Mouse (Mus musculus) C2C12 (cell line): ENCODE data around the gene G0s2. TPM values are rescaled to one million over a fixed set of nuclear protein-coding genes. Genes with fewer than 3 reads are reported as not detected.
A peak's percentile ranks its signal among the peaks of the same experiment; 100 is the strongest.

ENCODE experiments used
- H3K27me3 ChIP-seq: one replicate; pipeline ENCODE4 v1.6.1; 2011; ENCODE audit not compliant: control insufficient read depth, insufficient read depth, insufficient read length
- H3K36me3 ChIP-seq: one replicate; pipeline ENCODE4 v1.6.1; 2011; ENCODE audit not compliant: control insufficient read depth, insufficient read depth
- H3K4me3 ChIP-seq: one replicate; pipeline ENCODE4 v1.5.1; 2011; ENCODE audit warnings: mild to moderate bottlenecking, control low read depth; ENCODE audit not compliant: poor library complexity, insufficient read depth, severe bottlenecking
- H3K79me2 ChIP-seq: one replicate; pipeline ENCODE4 v1.6.1; 2011; ENCODE audit not compliant: control insufficient read depth, insufficient read depth
- H3K79me3 ChIP-seq: one replicate; pipeline ENCODE4 v1.6.1; 2011; ENCODE audit warnings: low read depth, control low read depth
- H3ac ChIP-seq: one replicate; pipeline ENCODE3; 2011; ENCODE audit warnings: low read depth; ENCODE audit not compliant: control insufficient read depth, insufficient read length
- CEBPB ChIP-seq: IDR thresholded peaks from one replicate; pipeline ENCODE4 v1.6.1; 2011; ENCODE audit warnings: low read depth, mild to moderate bottlenecking, control low read depth, moderate library complexity
- CTCF ChIP-seq: IDR thresholded peaks from one replicate; pipeline ENCODE4 v1.5.1; 2011; ENCODE audit not compliant: control insufficient read depth, insufficient read depth, insufficient read length
- FOSL1 ChIP-seq: IDR thresholded peaks from one replicate; pipeline ENCODE4 v1.8.0; 2011; ENCODE audit warnings: mild to moderate bottlenecking, low read length; ENCODE audit not compliant: poor library complexity, insufficient read depth, severe bottlenecking
- MAX ChIP-seq: IDR thresholded peaks from one replicate; pipeline ENCODE4 v1.6.1; 2011; ENCODE audit warnings: mild to moderate bottlenecking, control low read depth
- MYOD1 ChIP-seq: IDR thresholded peaks from one replicate; pipeline ENCODE4 v1.6.1; 2011; ENCODE audit warnings: low read depth; ENCODE audit not compliant: control insufficient read depth, insufficient read length
- MYOG ChIP-seq: IDR thresholded peaks from one replicate; pipeline ENCODE4 v1.6.1; 2011; ENCODE audit not compliant: control insufficient read depth, insufficient read length; ENCODE audit errors: extremely low read depth
- USF1 ChIP-seq: IDR thresholded peaks from one replicate; pipeline ENCODE4 v1.6.1; 2011; ENCODE audit warnings: low read depth, mild to moderate bottlenecking, control low read depth, moderate library complexity
- long read RNA-seq, 2 experiments: library from polyadenylated mRNA; unstranded; transcript quantifications; one replicate each; pipeline ENCODE4 v2.0.0; 2019 to 2020
- polyA plus RNA-seq: library from polyadenylated mRNA; unstranded; fragments of >200 nt; fragmentation: generic; extraction: Trizol; gene quantifications from one replicate; pipeline ENCODE4 v1.2.1, GENCODE M21; 2012; ENCODE audit warnings: missing spikeins

Gene G0s2
- polyA plus RNA-seq: 66.1 TPM
- long read RNA-seq, experiment 1, transcript G0s2-201 (2 exons, 871 nt): major isoform, 42 of 46 reads
- long read RNA-seq, experiment 1, partial matches to known transcripts: 3 of 46 reads
- long read RNA-seq, experiment 1, other reads (novel, unspliced or antisense): 1 of 46 reads
- long read RNA-seq, experiment 2, transcript G0s2-201 (2 exons, 871 nt): major isoform, 17 of 18 reads
- long read RNA-seq, experiment 2, partial matches to known transcripts: 0 of 18 reads
- long read RNA-seq, experiment 2, other reads (novel, unspliced or antisense): 1 of 18 reads

- H3ac ChIP-seq: peak within 1 kb of the TSS; percentile 81
- no peaks in the 10 kb centered on the region for H3K79me2 ChIP-seq
- TF ChIP-seq USF1 (no peak), CEBPB (no peak), MYOG (no peak), CTCF (peak; percentile 53)
- H3K36me3 ChIP-seq: no peaks in the 10 kb centered on the region
- peak within 1 kb of the TSS; percentile 30 for H3K4me3 ChIP-seq
- no peaks in the 10 kb centered on the region for H3K79me3 ChIP-seq
- H3K27me3 ChIP-seq: no peaks in the 10 kb centered on the region
These were observed at the start of gene G0s2 for GRCm38 (mm10) chr1:193272916-193273601. TSS of gene G0s2 (minus strand) at chr1:193273217.

DNA sequence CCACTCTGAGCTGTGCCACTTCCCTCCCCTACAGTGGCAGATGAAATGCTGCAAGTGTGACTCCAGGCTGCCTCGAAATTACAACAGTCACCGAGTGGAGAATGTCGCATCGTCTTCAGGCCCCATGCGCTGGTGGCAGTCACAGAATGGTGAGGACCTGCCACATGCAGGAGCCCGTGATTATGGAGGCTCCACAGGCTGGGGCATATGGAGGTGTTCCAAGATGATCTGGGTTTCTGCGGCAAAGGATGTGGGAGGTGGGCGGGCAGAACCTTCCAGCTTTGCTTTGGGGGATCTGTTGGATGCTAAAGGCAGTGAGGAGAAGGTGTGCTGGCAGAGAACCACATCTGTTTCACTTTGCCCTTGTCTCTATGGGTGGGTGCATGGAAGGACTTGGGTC lies 47.4 kb upstream of the G0s2 start:
- Histone ChIP-seq H3K79me3 (no peaks in the 10 kb centered on the region), H3K79me2 (no peaks in the 10 kb centered on the region), H3K36me3 (no peaks in the 10 kb centered on the region), H3K27me3 (no peaks in the 10 kb centered on the region), H3K4me3 (no peak overlapping the region), H3ac (no peak overlapping the region)
- no peak for TF ChIP-seq MYOD1
- TF ChIP-seq CTCF: no peak
- no peak for TF ChIP-seq MAX
- no peak for TF ChIP-seq MYOG
- TF ChIP-seq FOSL1: no peak
- no peak for TF ChIP-seq USF1
- no peak for TF ChIP-seq CEBPB

DNA sequence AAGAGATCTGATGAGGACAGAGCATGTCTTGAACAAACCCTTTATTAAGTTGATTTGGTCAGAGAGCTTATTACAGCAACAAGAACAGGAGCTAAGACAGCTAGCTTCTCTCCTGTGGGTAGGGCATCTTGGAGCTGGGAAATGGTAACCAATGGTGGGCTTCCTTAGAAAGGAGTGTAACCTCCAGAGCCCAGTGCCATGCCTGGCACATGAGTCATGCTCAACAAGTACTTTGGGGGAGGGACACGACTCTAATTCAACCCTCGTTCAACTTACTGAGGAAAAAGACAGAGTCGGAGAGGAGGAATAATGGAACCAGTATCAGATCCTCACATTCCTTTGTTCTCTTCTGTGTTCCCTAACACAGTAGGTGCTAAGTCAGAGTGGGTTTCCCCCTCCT lies 46.7 kb upstream of the G0s2 start:
- TF ChIP-seq FOSL1: peak; percentile 13
- no peak for TF ChIP-seq MYOD1
- no peaks in the 10 kb centered on the region for H3K79me3 ChIP-seq
- H3ac ChIP-seq: no peak overlapping the region
- no peaks in the 10 kb centered on the region for H3K79me2 ChIP-seq
- H3K36me3 ChIP-seq: no peaks in the 10 kb centered on the region
- no peak overlapping the region for H3K4me3 ChIP-seq
- H3K27me3 ChIP-seq: no peaks in the 10 kb centered on the region

DNA sequence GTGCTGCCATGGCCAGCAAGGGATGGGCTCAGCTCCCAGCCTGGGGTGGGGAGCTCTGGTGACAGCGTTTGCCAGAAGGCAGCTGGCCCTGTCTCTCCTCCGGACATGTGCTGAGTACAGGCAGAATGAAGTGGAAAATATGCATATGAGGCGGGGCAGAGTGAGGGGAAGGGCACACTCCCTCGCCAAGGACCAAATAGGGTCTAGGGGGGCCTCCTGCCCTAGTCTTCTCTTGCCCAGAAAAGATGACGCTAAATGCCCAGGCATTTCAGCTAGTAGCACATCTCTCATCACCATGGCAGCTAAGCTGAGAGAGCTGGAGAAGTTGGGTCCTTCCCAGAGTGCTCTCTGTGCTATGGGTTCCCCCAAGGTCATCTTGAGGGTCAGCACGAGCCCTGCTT lies 44.1 kb upstream of the G0s2 start:
- no peak overlapping the region for H3K4me3 ChIP-seq
- no peaks in the 10 kb centered on the region for H3K36me3 ChIP-seq
- H3K27me3 ChIP-seq: no peaks in the 10 kb centered on the region
- TF ChIP-seq USF1: no peak
- TF ChIP-seq CTCF: no peak
- TF ChIP-seq MYOD1: peak; percentile 67
- no peak overlapping the region for H3ac ChIP-seq
- no peaks in the 10 kb centered on the region for H3K79me3 ChIP-seq
- no peaks in the 10 kb centered on the region for H3K79me2 ChIP-seq

DNA sequence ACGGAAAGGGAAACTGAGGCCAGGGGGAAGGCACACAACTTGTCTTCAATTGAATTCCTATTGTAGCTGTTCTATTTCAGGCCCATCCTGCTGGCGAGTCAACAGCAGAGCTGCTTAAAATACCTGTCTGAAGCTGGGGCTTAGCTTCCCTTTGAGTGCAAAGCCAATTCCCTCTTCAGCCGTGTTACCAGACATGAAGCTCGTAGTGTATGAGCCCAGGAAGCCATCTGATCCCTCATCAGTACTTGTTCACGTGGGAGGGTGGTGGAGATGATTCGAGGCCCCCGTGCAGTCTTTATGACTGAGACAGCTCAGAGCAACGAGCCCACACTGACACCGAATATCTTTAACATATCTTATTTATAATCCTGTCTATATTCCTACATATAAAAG lies 43.3 kb upstream of the G0s2 start:
- Histone ChIP-seq H3K27me3 (no peaks in the 10 kb centered on the region), H3ac (no peak overlapping the region), H3K79me3 (no peaks in the 10 kb centered on the region), H3K79me2 (no peaks in the 10 kb centered on the region), H3K4me3 (no peak overlapping the region), H3K36me3 (no peaks in the 10 kb centered on the region)
- TF ChIP-seq USF1 (no peak), FOSL1 (no peak), MAX (no peak), CEBPB (no peak), MYOG (no peak), CTCF (no peak), MYOD1 (no peak)
